Mouse (Mus musculus) liver, embryonic 16.5 days (tissue): ENCODE results near the gene Ugt1a6a. TPM values are rescaled to one million over a fixed set of nuclear protein-coding genes. Genes with fewer than 3 reads are reported as not detected.
"Not testable (repeated sequence)": the region's sequence is repeated elsewhere in the genome, so short reads cannot be mapped to it uniquely, and the experiment has no call there.

Source experiments
- ATAC-seq: fragments of 200-750 bp; cut with Nextera tagmentation; 2 replicates; pipeline ENCODE4 v1.8.0; 2017; ENCODE audit warnings: low read depth, mild to moderate bottlenecking, moderate number of reproducible peaks, moderate library complexity
- H3K27ac ChIP-seq: fragments of 300-500 bp; sonication (generic); 2 replicates; pipeline ENCODE4 v1.5.1; 2014; ENCODE audit warnings: mild to moderate bottlenecking, low read length
- H3K27me3 ChIP-seq: fragments of 300-500 bp; sonication (generic); 2 replicates; pipeline ENCODE4 v1.6.1; 2014; ENCODE audit warnings: low read depth, low read length, mixed read lengths; ENCODE audit not compliant: control insufficient read depth, insufficient read depth
- H3K36me3 ChIP-seq: fragments of 300-500 bp; sonication (generic); 2 replicates; pipeline ENCODE4 v1.6.1; 2014; ENCODE audit warnings: mild to moderate bottlenecking; ENCODE audit not compliant: control insufficient read depth, insufficient read depth
- H3K4me1 ChIP-seq: fragments of 300-500 bp; sonication (generic); 2 replicates; pipeline ENCODE4 v1.6.1; 2014; ENCODE audit warnings: low read depth, low read length, mixed read lengths; ENCODE audit not compliant: control insufficient read depth
- H3K4me2 ChIP-seq: fragments of 300-500 bp; sonication (generic); 2 replicates; pipeline ENCODE4 v1.6.1; 2014; ENCODE audit warnings: low read depth, low read length, mixed read lengths
- H3K4me3 ChIP-seq: fragments of 300-500 bp; sonication (generic); 2 replicates; pipeline ENCODE4 v1.5.1; 2014; ENCODE audit warnings: low read depth, mild to moderate bottlenecking, low read length
- H3K9ac ChIP-seq: fragments of 300-500 bp; sonication (generic); 2 replicates; pipeline ENCODE4 v1.6.1; 2014; ENCODE audit warnings: low read depth, low read length
- H3K9me3 ChIP-seq: fragments of 300-500 bp; sonication (generic); replicated peaks from 2 replicates; pipeline ENCODE4 v1.6.1; 2016; ENCODE audit warnings: low read length; ENCODE audit not compliant: control insufficient read depth
- WGBS: fragments of 180-500 bp; shearing (Covaris S2); extraction: QIAGEN DNeasy Blood & Tissue Kit; methylation state at CpG from one replicate; pipeline ENCODE4 v1.1.7; 2014; ENCODE audit not compliant: insufficient replicate concordance; 5-methylcytosine and 5-hydroxymethylcytosine counted together
- polyA plus RNA-seq: library from polyadenylated mRNA; unstranded; fragments of >200 nt; fragmentation: Nextera tagmentation; extraction: Ambion mirVana; gene quantifications from 2 replicates; pipeline ENCODE4 v1.2.1, GENCODE M21; 2015

Ugt1a6a gene
- 21.1 and 21.8 TPM in 2 replicates for polyA plus RNA-seq

DNA sequence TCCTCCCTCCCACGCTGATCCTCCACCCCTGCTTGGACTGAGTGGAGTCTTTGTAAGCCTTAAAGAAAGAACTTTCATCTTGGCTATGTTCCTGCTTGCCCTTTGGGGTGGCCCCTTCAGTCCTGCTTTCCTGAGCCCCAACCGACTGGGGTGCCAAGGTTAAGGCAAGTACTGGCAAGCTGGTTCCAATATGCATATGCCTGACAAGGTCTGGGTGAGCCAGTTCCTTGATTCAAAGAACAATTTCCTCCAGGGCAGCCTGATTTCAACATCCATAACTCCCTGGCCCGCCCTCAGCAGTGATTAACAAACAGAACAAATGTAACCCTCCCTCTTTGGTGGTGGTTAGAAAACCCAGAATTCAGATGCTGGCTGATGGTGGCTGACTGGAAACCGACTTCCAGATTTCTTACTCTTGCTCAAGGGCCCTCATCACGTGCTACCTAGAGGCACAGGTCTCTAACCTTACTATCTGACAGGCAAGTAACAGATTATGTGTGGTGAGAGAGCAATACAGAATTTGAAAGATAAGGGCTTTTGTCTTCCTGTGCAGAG, at the start of gene Ugt1a6a:
TSS of gene Ugt1a6a (plus strand) at position 353 of the 555 bp plus-strand sequence.
- H3K36me3 ChIP-seq, H3K9me3 ChIP-seq, H3K4me3 ChIP-seq, H3K4me2 ChIP-seq, H3K27ac ChIP-seq, H3K4me1 ChIP-seq, ATAC-seq, H3K9ac ChIP-seq, H3K27me3 ChIP-seq: not testable (repeated sequence)
- WGBS: 14% methylated on average over 5 of the region's 5 CpGs

GRCm38 (mm10) chr1:88086125-88086524, 48.5 kb upstream of the Ugt1a6a start:
- no peaks in the 10 kb centered on the region for H3K4me1 ChIP-seq
- H3K27me3 ChIP-seq: no peaks in the 10 kb centered on the region
- no peak overlapping the region for H3K9ac ChIP-seq
- H3K4me3 ChIP-seq: no peak overlapping the region
- no peaks in the 10 kb centered on the region for H3K36me3 ChIP-seq
- no peaks in the 10 kb centered on the region for H3K9me3 ChIP-seq
- no peak for ATAC-seq
- no peak overlapping the region for H3K27ac ChIP-seq
- H3K4me2 ChIP-seq: no peak overlapping the region
- 45% methylated on average over 1 of the region's 1 CpGs for WGBS

GRCm38 (mm10) chr1:88087513-88087912, 47.1 kb upstream of the Ugt1a6a start, which contains the start of gene Ugt1a8:
Gene Ugt1a8, plus strand, starts transcription at chr1:88087813.
- Histone ChIP-seq H3K36me3 (no peaks in the 10 kb centered on the region), H3K9ac (no peak within 1 kb of the TSS), H3K4me2 (no peak within 1 kb of the TSS), H3K27me3 (no peaks in the 10 kb centered on the region), H3K4me3 (no peak within 1 kb of the TSS), H3K4me1 (no peaks in the 10 kb centered on the region), H3K9me3 (no peaks in the 10 kb centered on the region), H3K27ac (no peak within 1 kb of the TSS)
- WGBS: 57% methylated on average over 3 of the region's 3 CpGs
- no peak for ATAC-seq

DNA sequence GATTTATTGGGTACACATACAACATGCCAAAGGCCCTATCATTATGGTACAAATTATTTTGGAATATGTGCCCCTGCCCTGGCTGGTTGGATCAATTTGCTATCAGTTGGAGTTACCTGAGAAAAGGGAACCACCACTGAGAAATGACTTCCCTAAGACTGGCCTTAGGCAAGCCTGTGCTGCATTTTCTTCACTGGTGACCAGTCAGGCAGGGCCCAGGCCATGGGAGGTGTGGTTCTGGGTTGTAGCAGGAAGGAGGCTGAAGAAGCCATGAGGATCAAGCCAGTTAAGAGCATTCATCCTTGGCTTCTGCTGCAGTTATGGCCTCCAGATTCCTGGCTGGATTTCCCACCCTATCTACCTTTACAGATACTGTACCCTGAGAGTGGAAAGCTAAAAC, 42.3 kb upstream of the Ugt1a6a start:
- Histone ChIP-seq H3K4me3 (no peak overlapping the region), H3K9ac (no peak overlapping the region), H3K27ac (no peak overlapping the region), H3K4me1 (no peaks in the 10 kb centered on the region), H3K9me3 (no peaks in the 10 kb centered on the region), H3K27me3 (no peaks in the 10 kb centered on the region), H3K4me2 (no peak overlapping the region), H3K36me3 (no peaks in the 10 kb centered on the region)
- no peak for ATAC-seq

- not testable (repeated sequence) for H3K9me3 ChIP-seq, H3K4me3 ChIP-seq, H3K9ac ChIP-seq, H3K4me1 ChIP-seq, ATAC-seq, H3K27me3 ChIP-seq, H3K36me3 ChIP-seq
- 35% methylated on average over 3 of the region's 3 CpGs for WGBS
- H3K27ac ChIP-seq: peak overlapping the region; percentile 16
- 0 out of 2 replicates have a peak overlapping the region, but pooled peaks have one; percentile 21 for H3K4me2 ChIP-seq
Measured at GRCm38 (mm10) chr1:88094270-88094676, 40.3 kb upstream of the Ugt1a6a start.

- no peak within 1 kb of the TSS for H3K9ac ChIP-seq
- H3K9me3 ChIP-seq: no peaks in the 10 kb centered on the region
- WGBS: 24% methylated on average over 10 of the region's 10 CpGs
- H3K27me3 ChIP-seq: no peaks in the 10 kb centered on the region
- 0 out of 2 replicates have a peak within 1 kb of the TSS, but pooled peaks have one; percentile 21 for H3K4me2 ChIP-seq
- H3K36me3 ChIP-seq: no peaks in the 10 kb centered on the region
- ATAC-seq: peak; percentile 27; the same call in 1 of the 2 replicates
- H3K4me1 ChIP-seq: no peaks in the 10 kb centered on the region
- peak within 1 kb of the TSS; percentile 16 for H3K27ac ChIP-seq
- peak within 1 kb of the TSS; percentile 13; the same call in 1 of the 2 replicates for H3K4me3 ChIP-seq
Measured at GRCm38 (mm10) chr1:88094941-88095492, 39.6 kb upstream of the Ugt1a6a start, which contains the start of gene Ugt1a7c. Gene Ugt1a7c, plus strand, starts transcription at chr1:88095062.

DNA sequence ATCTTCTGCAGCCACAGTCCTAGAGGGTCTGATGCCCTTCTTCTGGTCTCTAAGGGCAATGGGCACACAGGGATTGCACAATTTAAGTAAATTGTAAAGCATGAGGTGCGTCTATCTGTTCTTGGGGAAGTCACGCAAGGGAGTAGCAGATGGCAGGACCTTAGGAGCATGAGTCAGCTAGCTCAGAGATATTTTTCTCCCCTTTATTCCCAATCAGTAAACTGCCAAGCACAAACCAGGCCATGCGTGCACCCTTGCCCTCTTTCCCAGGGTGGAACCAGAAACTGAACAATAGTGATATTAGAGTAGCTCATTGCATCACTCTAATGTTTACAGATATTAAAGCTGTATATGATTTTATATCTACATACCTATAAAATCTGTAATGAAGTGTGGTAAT, 36.1 kb upstream of the Ugt1a6a start:
- H3K36me3 ChIP-seq, H3K4me3 ChIP-seq, ATAC-seq, H3K9me3 ChIP-seq, H3K9ac ChIP-seq, H3K4me2 ChIP-seq, H3K4me1 ChIP-seq, H3K27me3 ChIP-seq, H3K27ac ChIP-seq: not testable (repeated sequence)
- WGBS: 38% methylated on average over 3 of the region's 3 CpGs

DNA sequence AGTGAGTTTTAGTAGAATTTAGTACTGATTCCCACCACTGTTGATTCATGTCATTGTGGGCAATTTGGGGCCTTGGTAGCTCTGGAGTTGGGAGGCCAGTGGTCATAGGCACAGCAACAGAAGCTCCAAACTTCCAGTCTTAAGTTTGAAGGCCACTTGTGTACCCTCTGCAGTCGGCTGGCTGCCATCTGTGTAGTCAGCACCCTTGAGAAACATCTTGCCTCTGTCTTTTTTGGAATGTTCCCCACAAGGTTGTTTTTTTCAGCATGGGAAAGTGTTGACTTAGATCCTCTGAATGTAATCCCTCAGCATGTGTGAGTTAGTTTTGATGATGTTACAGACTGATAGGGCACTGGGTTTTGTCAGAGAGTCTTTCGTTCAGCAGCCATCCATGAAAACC, 34.9 kb upstream of the Ugt1a6a start:
- not testable (repeated sequence) for H3K9me3 ChIP-seq, H3K27me3 ChIP-seq, H3K4me2 ChIP-seq, H3K4me1 ChIP-seq, ATAC-seq, H3K36me3 ChIP-seq, H3K4me3 ChIP-seq, H3K27ac ChIP-seq, H3K9ac ChIP-seq
- WGBS: 41% methylated on average over 2 of the region's 2 CpGs

DNA sequence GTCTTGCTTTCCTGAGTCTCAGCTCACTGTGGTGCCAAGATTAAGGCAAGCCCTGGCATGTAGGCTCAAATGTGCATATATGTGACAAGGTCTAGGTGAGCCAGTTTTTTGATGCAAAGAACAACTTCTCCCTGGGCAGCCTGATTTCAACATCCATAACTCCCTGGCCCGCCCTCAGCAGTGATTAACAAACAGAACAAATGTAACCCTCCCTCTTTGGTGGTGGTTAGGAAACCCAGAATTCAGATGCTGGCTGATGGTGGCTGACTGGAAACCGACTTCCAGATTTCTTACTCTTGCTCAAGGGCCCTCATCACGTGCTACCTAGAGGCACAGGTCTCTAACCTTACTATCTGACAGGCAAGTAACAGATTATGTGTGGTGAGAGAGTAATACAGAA, 31.6 kb upstream of the Ugt1a6a start, which contains the start of gene Ugt1a6b:
TSS of gene Ugt1a6b (plus strand) at position 234 of the 400 bp plus-strand sequence.
- H3K4me3 ChIP-seq: peak within 1 kb of the TSS; percentile 16; the same call in 1 of the 2 replicates
- H3K9ac ChIP-seq, H3K36me3 ChIP-seq, H3K27me3 ChIP-seq, H3K9me3 ChIP-seq, H3K4me1 ChIP-seq: not testable (repeated sequence)
- peak within 1 kb of the TSS; percentile 26 for H3K4me2 ChIP-seq
- peak within 1 kb of the TSS; percentile 38; the same call in 1 of the 2 replicates for H3K27ac ChIP-seq
- WGBS: 10% methylated on average over 3 of the region's 3 CpGs
- ATAC-seq: peak; percentile 68
